Mouse (Mus musculus) CD4-positive, CD25-positive, alpha-beta regulatory T cell (primary cell): Measurements from ENCODE around the gene Fam169a. TPM values are rescaled to one million over a fixed set of nuclear protein-coding genes. Genes with fewer than 3 reads are reported as not detected.

Experiments used
- polyA plus RNA-seq: library from polyadenylated mRNA; unstranded; fragments of 100-300 nt; shearing (Covaris generic); gene quantifications from one replicate; pipeline ENCODE4 v1.2.1, GENCODE M21; 2017

Fam169a gene
- polyA plus RNA-seq = 0.29 TPM

GRCm38 (mm10) chr13:97066649-97067550 lies at the start of gene Fam169a:
Gene Fam169a, plus strand, starts transcription at chr13:97067286.

GRCm38 (mm10) chr13:97034262-97034661 lies 32.8 kb upstream of the Fam169a start, which contains the start of gene 1700029F12Rik:
Gene 1700029F12Rik, minus strand, starts transcription at chr13:97034362.

GRCm38 (mm10) chr13:97099187-97099852 lies 32.2 kb downstream of the Fam169a start, which contains the start of gene Gm6169:
Gene Gm6169, minus strand, starts transcription at chr13:97099237.

GRCm38 (mm10) chr13:97137466-97138400 lies 70.6 kb downstream of the Fam169a start, which contains the start of the genes Gfm2 and Nsa2:
Gene Gfm2, plus strand, starts transcription at chr13:97137937.
Gene Nsa2, minus strand, starts transcription at chr13:97137937.

Other genes starting within 250 kb of the Fam169a start
- not detected for gene Gcnt4, start 142.6 kb upstream of the Fam169a start, polyA plus RNA-seq
- not detected for gene 1700029F12Rik, start 32.9 kb upstream of the Fam169a start, polyA plus RNA-seq
- gene Gm6169, start 32.0 kb downstream of the Fam169a start, polyA plus RNA-seq = 2.9 TPM
- gene Gfm2, start 70.7 kb downstream of the Fam169a start, polyA plus RNA-seq = 40.2 TPM
- gene Nsa2, start 70.7 kb downstream of the Fam169a start, polyA plus RNA-seq = 69.0 TPM
- gene Hexb, start 131.1 kb downstream of the Fam169a start, polyA plus RNA-seq = 90.8 TPM
- gene Enc1, start 173.8 kb downstream of the Fam169a start, polyA plus RNA-seq = 0.50 TPM